Mouse (Mus musculus): ENCODE results near the gene Prkn. TPM values are rescaled to one million over a fixed set of nuclear protein-coding genes. Genes with fewer than 3 reads are reported as not detected.

Prkn gene
- polyA plus RNA-seq, 1 experiment, result 0.70 TPM

DNA sequence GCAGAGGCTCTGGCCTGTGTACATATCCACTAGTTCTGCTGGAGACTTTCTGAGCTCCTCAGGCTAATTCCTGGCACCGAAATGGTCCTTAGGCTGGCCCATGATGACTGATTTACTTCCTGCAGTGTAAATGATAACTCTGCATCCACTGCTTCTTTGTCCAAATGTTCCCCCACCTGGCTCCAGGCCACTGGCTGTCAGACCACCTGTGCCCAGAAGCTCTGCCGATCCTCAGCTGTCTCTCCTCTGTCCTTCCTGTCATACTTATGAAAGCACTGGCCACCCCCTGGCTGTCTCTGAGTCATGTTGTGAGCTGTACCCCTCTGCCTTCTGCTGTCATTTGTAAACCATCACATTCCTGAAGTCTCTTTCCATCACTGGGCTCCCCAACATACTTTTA lies 592.4 kb downstream of the Prkn start:
- no peak for TF ChIP-seq CTCF (IDR thresholded peaks at IDR 0.05; ENCODE audit: borderline replicate concordance, insufficient read depth, low read length)
- TF ChIP-seq POLR2A (IDR thresholded peaks at IDR 0.05; ENCODE audit: low read depth, low read length), result no peak

DNA sequence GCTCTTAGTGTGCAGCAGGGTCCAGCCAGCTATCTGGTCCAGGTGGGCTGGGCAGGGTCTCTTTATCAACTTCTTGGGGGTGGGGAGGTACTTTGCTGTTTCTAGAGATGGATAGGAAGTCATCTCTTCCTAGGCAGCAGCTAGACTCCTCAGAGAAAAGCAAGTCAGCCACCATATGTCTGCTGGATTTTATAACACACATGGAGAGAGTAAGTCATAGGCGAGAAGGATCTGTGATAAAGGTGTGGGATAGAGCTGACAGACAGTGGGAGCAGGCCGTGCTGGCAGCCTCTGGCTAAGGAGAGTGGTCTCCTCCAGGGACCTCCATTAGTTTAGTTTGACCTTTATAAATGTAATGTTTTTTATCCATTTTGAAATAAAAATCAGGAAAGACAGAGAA lies 622.5 kb downstream of the Prkn start:
- Histone ChIP-seq H3K4me1 (ENCODE audit: control insufficient read depth, insufficient read depth, low read length) (no peaks in the 10 kb centered on the region), H3K27ac (ENCODE audit: insufficient read depth, low read length) (no peak overlapping the region), H3K4me3 (ENCODE audit: insufficient read depth, low read length) (no peak overlapping the region)
- no peak for TF ChIP-seq CTCF (IDR thresholded peaks at IDR 0.05; ENCODE audit: borderline replicate concordance, insufficient read depth, low read length)
- TF ChIP-seq POLR2A (IDR thresholded peaks at IDR 0.05; ENCODE audit: low read depth, low read length), result no peak

More for the DNA sequence above, 592.4 kb downstream of the Prkn start:
- Histone ChIP-seq H3K4me3 (ENCODE audit: insufficient read depth, low read length) (no peak overlapping the region), H3K27ac (ENCODE audit: insufficient read depth, low read length) (no peak overlapping the region), H3K4me1 (ENCODE audit: control insufficient read depth, insufficient read depth, low read length) (no peaks in the 10 kb centered on the region)

DNA sequence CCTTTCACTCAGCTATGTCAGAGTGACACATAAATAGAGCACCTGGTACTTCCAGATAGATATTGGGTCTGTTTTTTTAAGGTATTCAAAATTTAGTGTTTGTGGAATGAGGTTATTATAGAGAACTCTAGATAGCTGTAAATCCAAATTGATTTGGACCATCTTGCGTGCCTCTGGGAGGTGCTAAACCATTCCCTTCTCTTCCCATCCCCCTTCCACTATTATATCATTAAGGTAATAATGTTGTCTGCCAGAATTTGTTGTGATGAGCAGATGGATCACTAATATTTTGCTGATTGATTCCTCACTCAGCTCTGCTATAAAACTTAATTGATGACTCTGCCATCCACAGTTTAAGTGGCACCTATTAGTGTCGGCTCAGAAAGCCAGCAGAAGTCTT lies 625.9 kb downstream of the Prkn start:
- H3K27ac ChIP-seq (ENCODE audit: insufficient read depth, low read length), result no peak overlapping the region
- no peaks in the 10 kb centered on the region for H3K4me1 ChIP-seq (ENCODE audit: control insufficient read depth, insufficient read depth, low read length)
- no peak for TF ChIP-seq POLR2A (IDR thresholded peaks at IDR 0.05; ENCODE audit: low read depth, low read length)
- no peak for TF ChIP-seq CTCF (IDR thresholded peaks at IDR 0.05; ENCODE audit: borderline replicate concordance, insufficient read depth, low read length)
- no peak overlapping the region for H3K4me3 ChIP-seq (ENCODE audit: insufficient read depth, low read length)

DNA sequence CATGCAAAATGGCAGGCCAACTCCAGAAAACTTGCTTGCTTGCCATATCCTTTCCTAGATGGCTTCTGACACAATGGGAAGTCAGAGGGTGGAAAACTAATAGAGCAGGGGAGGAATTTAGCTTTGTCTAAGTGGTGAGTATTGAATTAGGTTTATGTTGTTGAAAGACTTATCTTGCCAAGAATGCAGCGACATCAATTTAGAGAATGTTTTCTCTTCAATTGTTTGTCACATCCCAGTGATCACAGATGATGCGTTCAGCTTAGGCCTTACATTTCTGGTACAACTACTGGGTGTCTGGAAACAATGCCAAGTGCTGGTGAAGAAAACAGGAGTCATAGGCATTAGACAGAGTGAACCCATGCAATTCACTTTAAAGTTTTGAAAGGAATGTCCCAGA lies 628.4 kb downstream of the Prkn start:
- no peaks in the 10 kb centered on the region for H3K4me1 ChIP-seq (ENCODE audit: control insufficient read depth, insufficient read depth, low read length)
- no peak overlapping the region for H3K4me3 ChIP-seq (ENCODE audit: insufficient read depth, low read length)
- no peak overlapping the region for H3K27ac ChIP-seq (ENCODE audit: insufficient read depth, low read length)
- TF ChIP-seq POLR2A (IDR thresholded peaks at IDR 0.05; ENCODE audit: low read depth, low read length), result no peak
- TF ChIP-seq CTCF (IDR thresholded peaks at IDR 0.05; ENCODE audit: borderline replicate concordance, insufficient read depth, low read length), result no peak

DNA sequence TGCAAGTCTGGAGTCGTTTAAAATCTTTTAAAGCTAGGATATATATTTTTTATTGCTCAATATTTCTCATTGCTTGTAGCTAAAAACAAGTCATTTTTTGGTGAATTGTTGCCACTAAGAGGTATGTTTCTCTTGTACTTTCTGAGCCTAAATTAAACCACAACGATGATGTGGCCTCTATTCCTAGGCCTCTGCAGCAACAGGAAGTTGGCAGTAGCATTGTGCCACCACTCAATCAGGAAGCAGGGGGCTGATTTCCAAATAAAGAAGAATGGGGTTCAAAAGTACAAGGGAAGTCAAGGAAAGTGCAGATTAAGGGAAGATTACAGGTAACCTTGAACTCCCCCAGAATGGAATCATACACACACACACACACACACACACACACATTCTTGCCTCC lies 642.8 kb downstream of the Prkn start:
- no peak overlapping the region for H3K27ac ChIP-seq (ENCODE audit: insufficient read depth, low read length)
- TF ChIP-seq POLR2A (IDR thresholded peaks at IDR 0.05; ENCODE audit: low read depth, low read length) (no peak), CTCF (IDR thresholded peaks at IDR 0.05; ENCODE audit: borderline replicate concordance, insufficient read depth, low read length) (no peak)
- no peak overlapping the region for H3K4me3 ChIP-seq (ENCODE audit: insufficient read depth, low read length)
- H3K4me1 ChIP-seq (ENCODE audit: control insufficient read depth, insufficient read depth, low read length), result no peaks in the 10 kb centered on the region

DNA sequence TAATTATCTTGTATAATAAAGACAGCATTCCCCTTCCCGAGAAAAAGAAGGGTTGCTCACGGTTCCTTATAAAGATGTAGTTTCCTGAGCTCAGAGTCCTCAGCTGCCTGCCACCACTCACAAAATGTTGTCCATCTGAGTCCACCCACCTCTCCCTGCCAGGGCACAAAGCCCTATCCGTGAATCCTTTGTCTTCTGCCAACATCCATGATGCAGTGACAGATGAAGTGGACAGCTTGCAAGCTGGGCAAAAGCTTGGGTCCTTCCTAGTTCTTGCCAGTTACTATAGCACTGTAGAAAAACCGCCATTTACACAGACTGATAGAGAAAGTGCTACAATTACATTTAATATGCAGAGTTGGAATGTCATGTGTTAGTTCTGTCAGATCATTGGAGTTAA lies 649.9 kb downstream of the Prkn start:
- no peak overlapping the region for H3K27ac ChIP-seq (ENCODE audit: insufficient read depth, low read length)
- H3K4me1 ChIP-seq (ENCODE audit: control insufficient read depth, insufficient read depth, low read length), result no peaks in the 10 kb centered on the region
- TF ChIP-seq POLR2A (IDR thresholded peaks at IDR 0.05; ENCODE audit: low read depth, low read length) (no peak), CTCF (IDR thresholded peaks at IDR 0.05; ENCODE audit: borderline replicate concordance, insufficient read depth, low read length) (no peak)
- no peak overlapping the region for H3K4me3 ChIP-seq (ENCODE audit: insufficient read depth, low read length)

DNA sequence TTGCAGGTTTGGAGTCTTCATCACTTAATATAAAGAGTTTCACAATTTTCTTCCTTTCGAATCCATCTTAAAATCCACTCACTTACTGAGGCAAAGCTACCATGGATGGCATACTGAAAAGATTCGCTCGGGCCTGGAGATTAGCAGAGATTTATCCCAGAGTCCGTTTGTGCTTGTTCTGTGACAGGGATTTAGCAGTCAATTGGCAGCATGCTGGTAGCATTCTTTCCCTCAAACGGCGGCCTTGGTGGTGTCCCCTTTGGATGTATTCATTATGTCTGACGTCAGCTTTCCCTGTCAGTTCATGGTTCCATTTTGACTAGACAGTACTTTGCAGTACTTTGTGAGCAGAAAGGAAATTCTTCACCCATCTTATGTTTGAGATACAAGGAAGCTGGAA lies 662.4 kb downstream of the Prkn start:
- TF ChIP-seq CTCF (IDR thresholded peaks at IDR 0.05; ENCODE audit: borderline replicate concordance, insufficient read depth, low read length) (no peak), POLR2A (IDR thresholded peaks at IDR 0.05; ENCODE audit: low read depth, low read length) (no peak)
- H3K4me3 ChIP-seq (ENCODE audit: insufficient read depth, low read length), result no peak overlapping the region
- H3K4me1 ChIP-seq (ENCODE audit: control insufficient read depth, insufficient read depth, low read length), result no peaks in the 10 kb centered on the region
- H3K27ac ChIP-seq (ENCODE audit: insufficient read depth, low read length), result no peak overlapping the region

DNA sequence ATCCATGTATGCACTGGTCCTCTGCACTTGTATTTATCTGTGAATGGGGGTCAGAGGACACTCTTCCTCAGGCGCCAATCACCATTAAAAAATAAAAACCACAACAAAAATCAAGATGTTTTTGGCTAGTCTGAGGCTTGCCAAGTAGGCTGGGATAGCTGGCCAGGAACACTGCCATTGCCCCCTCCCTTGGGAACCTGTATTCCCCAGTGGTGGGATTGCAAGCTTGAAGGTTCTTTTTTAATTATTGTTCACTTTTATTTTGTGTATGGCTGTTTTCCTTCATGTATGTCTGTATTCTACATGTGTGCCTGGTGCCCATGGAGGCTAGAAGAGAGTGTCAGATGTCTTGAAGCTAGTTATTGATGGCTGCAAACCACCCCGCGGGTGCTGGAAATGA lies 664.3 kb downstream of the Prkn start:
- Histone ChIP-seq H3K27ac (ENCODE audit: insufficient read depth, low read length) (no peak overlapping the region), H3K4me3 (ENCODE audit: insufficient read depth, low read length) (no peak overlapping the region), H3K4me1 (ENCODE audit: control insufficient read depth, insufficient read depth, low read length) (no peaks in the 10 kb centered on the region)
- TF ChIP-seq CTCF (IDR thresholded peaks at IDR 0.05; ENCODE audit: borderline replicate concordance, insufficient read depth, low read length) (no peak), POLR2A (IDR thresholded peaks at IDR 0.05; ENCODE audit: low read depth, low read length) (no peak)

DNA sequence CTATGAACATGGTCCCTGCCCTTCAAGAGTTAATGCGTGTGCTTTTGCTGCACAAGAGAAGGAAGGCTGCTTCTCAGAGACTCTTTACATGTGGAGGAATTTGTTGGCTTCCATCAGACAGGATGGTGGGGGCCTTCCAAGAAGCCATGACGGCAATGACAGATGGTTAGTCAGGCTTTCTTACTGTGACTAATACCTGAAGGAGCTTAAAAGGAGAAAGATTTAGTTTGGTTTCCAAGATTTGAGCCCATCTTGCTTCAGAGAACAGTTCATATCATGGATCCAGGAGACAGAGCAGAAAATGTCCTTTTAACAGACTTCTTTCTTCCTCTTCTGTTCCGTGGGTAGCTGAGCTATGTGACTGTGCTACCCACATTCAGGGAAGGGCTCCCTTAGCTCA lies 666.9 kb downstream of the Prkn start:
- no peaks in the 10 kb centered on the region for H3K4me1 ChIP-seq (ENCODE audit: control insufficient read depth, insufficient read depth, low read length)
- no peak overlapping the region for H3K4me3 ChIP-seq (ENCODE audit: insufficient read depth, low read length)
- no peak for TF ChIP-seq CTCF (IDR thresholded peaks at IDR 0.05; ENCODE audit: borderline replicate concordance, insufficient read depth, low read length)
- no peak for TF ChIP-seq POLR2A (IDR thresholded peaks at IDR 0.05; ENCODE audit: low read depth, low read length)
- H3K27ac ChIP-seq (ENCODE audit: insufficient read depth, low read length), result no peak overlapping the region

DNA sequence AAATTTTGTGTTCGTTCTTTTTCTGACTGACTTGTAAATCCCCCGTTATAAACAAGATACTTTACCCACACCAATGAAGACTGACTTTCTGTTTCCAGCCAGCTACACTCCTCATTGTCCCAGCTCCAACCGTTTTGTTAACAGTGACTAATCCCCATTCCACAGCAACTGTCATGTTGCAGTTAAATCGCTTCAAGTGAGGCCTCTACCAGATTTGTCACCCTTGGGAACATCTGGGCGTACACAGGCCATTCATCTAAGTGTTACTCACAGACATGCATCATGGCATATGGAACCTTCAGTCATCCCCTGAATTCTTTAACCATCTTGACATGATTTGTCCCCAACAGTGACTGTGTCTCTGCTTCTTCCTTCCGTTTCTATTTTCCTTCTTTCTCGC lies 669.9 kb downstream of the Prkn start:
- no peaks in the 10 kb centered on the region for H3K4me1 ChIP-seq (ENCODE audit: control insufficient read depth, insufficient read depth, low read length)
- TF ChIP-seq POLR2A (IDR thresholded peaks at IDR 0.05; ENCODE audit: low read depth, low read length), result no peak
- TF ChIP-seq CTCF (IDR thresholded peaks at IDR 0.05; ENCODE audit: borderline replicate concordance, insufficient read depth, low read length), result no peak
- no peak overlapping the region for H3K27ac ChIP-seq (ENCODE audit: insufficient read depth, low read length)
- H3K4me3 ChIP-seq (ENCODE audit: insufficient read depth, low read length), result no peak overlapping the region
